Mouse (Mus musculus) T-helper 17 cell (primary cell): Measurements from ENCODE around the gene Btbd35f6.
"Not testable (repeated sequence)": the region's sequence is repeated elsewhere in the genome, so short reads cannot be mapped to it uniquely, and the experiment has no call there.

ENCODE experiments used
- in situ Hi-C, 2 experiments: fragments of 300-600 bp; cut with MboI, MseI; formaldehyde crosslinking; loops; 1 replicate in 1 of 2; 2 replicates in 1 of 2; pipeline ENCODE4 v1.15.1; 2025; ENCODE audit warnings: high pct_unique_total_duplicates in 2 of 2

The Btbd35f6 gene

DNA sequence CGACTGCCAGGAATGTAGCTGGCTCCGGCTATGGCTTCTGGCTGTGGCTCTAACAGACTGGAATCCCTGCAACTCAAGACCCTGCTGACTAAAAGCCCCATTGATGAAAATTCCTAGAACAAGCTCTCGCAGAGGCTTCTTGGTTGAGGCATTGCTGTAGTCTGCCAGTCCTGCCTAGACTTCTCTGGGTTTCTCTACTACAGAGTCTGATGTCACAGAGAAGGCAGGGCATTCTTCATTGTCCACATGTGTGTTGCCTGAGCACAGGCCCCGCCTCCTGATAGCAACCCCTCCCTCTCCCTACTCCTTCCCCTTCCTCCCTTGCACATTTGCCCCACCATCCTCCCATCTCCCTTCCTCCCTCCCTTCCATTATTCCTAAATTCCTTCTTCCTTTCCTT, at the start of gene Btbd35f6:
Gene Btbd35f6, minus strand, starts transcription at position 101 of the 400 bp plus-strand sequence.
- in situ Hi-C loops, result not testable (repeated sequence)

DNA sequence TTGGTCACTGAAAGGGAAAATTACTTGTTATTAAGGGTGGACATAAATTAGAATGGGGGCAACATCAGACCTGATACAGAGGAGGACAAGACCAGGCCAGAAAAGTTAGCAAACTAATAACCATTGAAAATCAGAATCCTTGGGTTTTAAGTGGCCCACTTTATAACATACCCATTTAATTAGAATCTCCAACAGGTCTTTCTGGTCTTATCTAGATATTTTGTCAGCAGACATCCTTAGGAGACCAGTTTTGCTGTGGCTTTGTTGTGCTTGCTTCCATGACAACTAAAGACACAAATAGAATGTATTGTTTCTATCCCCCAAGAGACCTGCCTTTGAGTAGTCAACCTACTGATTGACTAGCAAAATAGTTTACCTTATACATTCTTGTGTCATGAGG, 30.4 kb upstream of the Btbd35f6 start, which contains the start of gene Gm21870:
Gene Gm21870, minus strand, starts transcription at position 101 of the 400 bp plus-strand sequence.
- in situ Hi-C loops, result loop anchor here (5.0 to 25.0 kb wide), 9 partner anchors 201 to 1974 kb away; partner anchors contain the start of genes Gm21789 (in 2 of the 2) and Btbd35f21 (in 1 of the 2)

DNA sequence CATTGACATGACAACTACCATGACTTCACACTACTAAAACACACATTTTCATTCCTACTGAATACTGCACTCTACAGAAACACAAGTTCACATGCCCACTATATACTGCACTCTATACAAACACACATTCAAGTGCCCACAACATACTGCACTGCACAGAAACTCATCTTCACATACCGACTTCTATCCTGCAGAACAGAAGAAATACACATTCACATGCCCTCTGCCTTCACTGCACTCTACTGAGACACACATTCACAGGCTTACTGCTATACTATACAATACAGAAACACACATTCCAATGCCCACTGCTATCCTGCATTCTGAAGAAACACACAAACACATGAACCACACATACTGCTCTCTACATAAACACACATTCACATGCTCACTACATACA, 26.1 kb downstream of the Btbd35f6 start:
- in situ Hi-C loops, result loop anchor here (10.0 kb wide), 2 partner anchors 535 to 1855 kb away; no protein-coding TSS in a partner anchor

DNA sequence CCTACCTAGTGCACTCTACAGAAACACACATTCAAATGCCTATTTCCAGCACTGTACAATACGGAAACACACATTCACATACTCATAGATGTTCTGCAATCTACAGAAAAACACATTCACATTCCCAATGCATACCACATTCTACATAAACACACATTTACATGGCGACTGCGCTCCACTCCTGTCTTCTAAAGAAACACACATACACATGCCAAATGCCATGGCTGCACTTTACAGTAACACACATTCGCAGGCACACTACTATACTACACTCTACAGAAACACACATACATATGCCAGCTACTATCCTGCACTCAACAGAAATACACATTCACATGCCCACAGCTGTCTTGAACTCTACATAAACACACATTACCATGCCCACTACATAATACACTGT, 28.1 kb downstream of the Btbd35f6 start:
- in situ Hi-C loops, result not testable (repeated sequence)

DNA sequence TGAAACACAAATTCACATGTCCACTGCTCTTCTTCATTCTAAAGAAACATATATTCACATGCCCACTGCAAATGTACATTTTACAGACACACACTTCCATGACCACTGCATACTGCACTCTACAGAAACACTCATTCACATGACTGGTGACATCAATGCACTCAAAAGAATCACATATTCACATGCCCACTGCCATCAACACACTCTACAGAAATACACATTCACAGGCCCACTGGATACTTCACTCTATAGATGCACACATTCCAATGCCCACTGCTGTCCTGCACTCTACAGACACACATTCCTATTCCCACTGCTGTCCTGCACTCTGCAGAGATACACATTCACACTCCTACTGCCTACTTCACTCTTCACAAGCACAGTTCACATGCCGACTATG, 30.0 kb downstream of the Btbd35f6 start:
- in situ Hi-C loops, result not testable (repeated sequence)

DNA sequence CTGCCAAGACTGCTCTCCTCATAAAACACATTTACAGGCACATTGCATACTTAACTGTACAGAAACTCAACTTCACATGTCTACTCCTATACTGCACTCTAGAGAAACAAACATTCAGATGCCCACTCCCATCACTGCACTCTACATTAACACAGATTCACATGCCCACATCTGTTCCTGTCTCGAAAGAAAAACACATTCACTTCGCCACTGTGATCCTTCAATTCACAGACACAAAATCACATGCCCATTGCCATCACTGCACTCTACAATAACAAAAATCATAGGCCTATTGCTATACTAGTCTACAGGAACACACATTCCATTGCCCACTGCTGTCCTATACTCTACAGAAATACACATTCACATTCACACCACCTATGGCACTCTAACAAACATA, 30.9 kb downstream of the Btbd35f6 start:
- in situ Hi-C loops, result not testable (repeated sequence)
